Mouse (Mus musculus) lung, postnatal 0 days (tissue): ENCODE data around the gene Tmem115.

Experiments
- CTCF ChIP-seq: IDR thresholded peaks from 2 replicates; pipeline ENCODE4 v1.5.1; 2016; ENCODE audit warnings: antibody characterized with exemption, mild to moderate bottlenecking
- EP300 ChIP-seq: IDR thresholded peaks from 2 replicates; pipeline ENCODE4 v1.6.1; 2016; ENCODE audit warnings: antibody characterized with exemption, mild to moderate bottlenecking, control low read depth

- TF ChIP-seq CTCF = no peak
- TF ChIP-seq EP300 = no peak
Measured at GRCm38 (mm10) chr9:107576357-107577107, 42.8 kb downstream of the Tmem115 start, which contains the start of gene Hyal1.
